Mouse (Mus musculus) brain, embryonic 14.5 days (tissue): ENCODE data around the gene Dnajb12.

ENCODE experiments used
- CTCF ChIP-seq: fragments of 200-500 bp; IDR thresholded peaks from 2 replicates; pipeline ENCODE4 v1.5.1; 2012; ENCODE audit warnings: inconsistent platforms, mild to moderate bottlenecking, moderate library complexity, borderline replicate concordance; ENCODE audit not compliant: insufficient read depth, insufficient read length; ENCODE audit errors: extremely low read depth
- POLR2A ChIP-seq: fragments of 200-500 bp; IDR thresholded peaks from 2 replicates; pipeline ENCODE4 v1.6.1; 2012; ENCODE audit warnings: mild to moderate bottlenecking, inconsistent platforms, borderline replicate concordance; ENCODE audit not compliant: poor library complexity, insufficient read depth, insufficient read length, severe bottlenecking; ENCODE audit errors: extremely low read depth

DNA sequence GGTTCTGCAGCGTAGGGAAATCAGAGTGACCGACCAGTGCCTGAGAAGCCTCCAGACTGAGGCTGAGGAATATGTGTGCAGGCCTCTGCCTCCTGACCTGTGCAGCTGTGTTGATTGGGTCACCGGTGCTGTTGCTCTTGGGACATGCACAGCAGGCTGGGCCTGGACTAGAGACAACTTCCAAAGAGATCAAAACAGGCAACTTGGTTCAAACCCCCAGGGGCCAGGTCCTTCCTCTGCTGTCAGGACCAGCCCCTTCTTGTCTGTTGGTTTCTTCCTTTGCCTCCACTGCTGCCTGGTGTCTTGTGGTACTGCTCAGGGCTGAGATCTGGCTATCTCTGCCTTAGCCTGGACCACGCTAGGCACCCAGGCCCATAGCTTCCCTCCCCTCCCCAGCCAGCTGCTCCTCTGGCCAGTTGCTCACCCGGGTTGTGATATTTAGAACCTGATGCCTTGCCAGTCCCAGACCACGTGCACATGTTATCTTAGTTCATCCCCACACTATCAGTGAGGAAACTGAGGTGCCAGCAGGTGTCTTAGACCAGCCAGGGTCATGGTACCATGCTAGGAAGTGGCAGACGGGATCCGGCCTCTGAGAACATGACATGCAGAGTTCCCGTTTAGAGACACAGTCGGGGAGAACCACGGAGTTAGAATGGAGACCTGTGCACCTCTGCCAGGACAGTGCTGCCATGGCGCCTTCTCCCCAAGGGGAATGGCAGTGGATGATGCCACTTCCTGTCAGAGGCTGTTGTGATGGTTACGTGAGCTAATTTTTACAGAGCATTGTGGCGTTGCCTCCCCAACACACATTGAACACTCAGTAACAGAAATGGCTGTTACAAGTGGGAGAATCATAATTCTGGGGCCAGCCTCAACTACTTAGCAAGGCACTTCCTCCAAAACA lies 6.1 kb downstream of the Dnajb12 start:
- no peak for TF ChIP-seq CTCF
- TF ChIP-seq POLR2A, result no peak
